Mouse (Mus musculus) intestine, embryonic 16.5 days (tissue): ENCODE measurements around the gene Sel1l3. TPM values are rescaled to one million over a fixed set of nuclear protein-coding genes. Genes with fewer than 3 reads are reported as not detected.
A peak's percentile ranks its signal among the peaks of the same experiment; 100 is the strongest.

ENCODE experiments used
- ATAC-seq: fragments of 200-750 bp; cut with Nextera tagmentation; 2 replicates; pipeline ENCODE4 v1.8.0; 2017; ENCODE audit warnings: moderate TSS enrichment, moderate library complexity
- H3K27ac ChIP-seq: fragments of 300-500 bp; sonication (generic); 2 replicates; pipeline ENCODE4 v1.5.1; 2014; ENCODE audit warnings: mild to moderate bottlenecking, low read length
- H3K27me3 ChIP-seq: fragments of 300-500 bp; sonication (generic); replicated peaks from 2 replicates; pipeline ENCODE4 v1.6.1; 2014; ENCODE audit warnings: low read length, control low read depth, mixed read lengths; ENCODE audit not compliant: control insufficient read depth, insufficient read depth
- H3K36me3 ChIP-seq: fragments of 300-500 bp; sonication (generic); 2 replicates; pipeline ENCODE4 v1.6.1; 2014; ENCODE audit warnings: low read length, control low read depth; ENCODE audit not compliant: control insufficient read depth, insufficient read depth
- H3K4me1 ChIP-seq: fragments of 300-500 bp; sonication (generic); 2 replicates; pipeline ENCODE4 v1.6.1; 2014; ENCODE audit warnings: low read length, control low read depth, mixed read lengths; ENCODE audit not compliant: control insufficient read depth, insufficient read depth
- H3K4me2 ChIP-seq: fragments of 300-500 bp; sonication (generic); 2 replicates; pipeline ENCODE4 v1.6.1; 2014; ENCODE audit warnings: low read depth, low read length, control low read depth
- H3K4me3 ChIP-seq: fragments of 300-500 bp; sonication (generic); 2 replicates; pipeline ENCODE4 v1.5.1; 2014; ENCODE audit warnings: mild to moderate bottlenecking, low read length
- H3K9ac ChIP-seq: fragments of 300-500 bp; sonication (generic); 2 replicates; pipeline ENCODE4 v1.6.1; 2014; ENCODE audit warnings: low read depth, low read length
- H3K9me3 ChIP-seq: fragments of 300-500 bp; sonication (generic); 2 replicates; pipeline ENCODE4 v1.6.1; 2016; ENCODE audit warnings: low read length, control low read depth; ENCODE audit not compliant: control insufficient read depth
- WGBS: fragments of 180-500 bp; shearing (Covaris S2); extraction: QIAGEN DNeasy Blood & Tissue Kit; methylation state at CpG from one replicate; pipeline ENCODE4 v1.1.7; 2014; 5-methylcytosine and 5-hydroxymethylcytosine counted together
- polyA plus RNA-seq: library from polyadenylated mRNA; unstranded; fragments of >200 nt; fragmentation: Nextera tagmentation; extraction: Ambion mirVana; gene quantifications from 2 replicates; pipeline ENCODE4 v1.2.1, GENCODE M21; 2015

Gene Sel1l3
- polyA plus RNA-seq, 1 experiment from 2014 or later, result 12.9 TPM

- no peaks in the 10 kb centered on the region for H3K9me3 ChIP-seq
- H3K27me3 ChIP-seq, result no peaks in the 10 kb centered on the region
- H3K27ac ChIP-seq, result no peak overlapping the region
- 56% methylated on average over 2 of the region's 2 CpGs for WGBS
- peaks cover 8% of the 10 kb centered on the region; the same call in 1 of the 2 replicates for H3K4me1 ChIP-seq
- no peak overlapping the region for H3K4me3 ChIP-seq
- ATAC-seq, result no peak
- no peak overlapping the region for H3K9ac ChIP-seq
- no peak overlapping the region for H3K4me2 ChIP-seq
- no peaks in the 10 kb centered on the region for H3K36me3 ChIP-seq
These were observed 25.1 kb downstream of the Sel1l3 start for GRCm38 (mm10) chr5:53188608-53189007.

DNA sequence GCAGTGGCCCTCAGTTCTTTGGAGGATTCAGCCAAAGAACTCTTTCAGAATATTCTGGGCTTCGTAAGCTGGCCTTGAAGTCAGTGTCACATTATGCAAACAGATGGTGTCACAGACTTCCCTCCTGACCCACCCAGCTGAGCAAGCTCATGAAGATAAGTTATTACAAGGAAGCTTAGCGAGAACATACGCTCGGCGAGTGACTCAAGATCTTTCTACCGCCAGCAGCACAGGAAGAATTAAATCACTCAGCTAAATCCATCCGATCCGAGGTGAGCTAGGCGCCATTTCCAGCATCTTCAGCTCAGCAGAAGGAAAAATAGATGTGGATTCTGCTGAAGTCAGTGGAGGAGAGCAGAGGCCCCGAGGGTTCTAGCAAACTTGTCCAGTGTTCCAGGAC lies 26.5 kb downstream of the Sel1l3 start:
- 0 out of 2 replicates have a peak, but pooled peaks cover 4% of the 10 kb centered on the region for H3K4me1 ChIP-seq
- no peaks in the 10 kb centered on the region for H3K36me3 ChIP-seq
- no peaks in the 10 kb centered on the region for H3K27me3 ChIP-seq
- WGBS, result 41% methylated on average over 10 of the region's 10 CpGs
- peak; percentile 83 for ATAC-seq
- H3K4me3 ChIP-seq, result no peak overlapping the region
- no peak overlapping the region for H3K4me2 ChIP-seq
- H3K9ac ChIP-seq, result no peak overlapping the region
- no peaks in the 10 kb centered on the region for H3K9me3 ChIP-seq
- H3K27ac ChIP-seq, result peak overlapping the region; percentile 52

DNA sequence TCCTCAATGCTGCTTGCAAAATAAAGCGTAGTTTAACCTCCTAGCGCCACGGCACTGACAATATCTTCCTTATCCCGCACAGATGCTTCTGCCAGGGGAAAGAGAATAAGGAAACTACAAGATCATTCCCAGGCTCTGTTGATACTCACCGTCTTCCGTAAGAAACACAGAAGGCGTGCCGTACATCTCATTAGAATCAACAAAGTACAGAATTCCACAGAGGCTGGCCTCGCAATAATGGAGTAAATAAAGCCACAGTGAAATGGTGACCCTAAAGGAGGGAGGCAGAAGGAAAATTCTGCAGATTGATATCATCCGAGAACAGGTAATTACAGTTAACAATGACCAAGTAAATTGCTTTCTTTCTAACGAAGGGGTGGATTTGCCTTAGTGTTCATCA lies 27.9 kb downstream of the Sel1l3 start:
- WGBS, result 59% methylated on average over 11 of the region's 11 CpGs
- Histone ChIP-seq H3K4me2 (no peak overlapping the region), H3K27ac (no peak overlapping the region), H3K4me3 (no peak overlapping the region), H3K4me1 (0 out of 2 replicates have a peak, but pooled peaks cover 4% of the 10 kb centered on the region), H3K36me3 (no peaks in the 10 kb centered on the region), H3K27me3 (no peaks in the 10 kb centered on the region), H3K9me3 (no peaks in the 10 kb centered on the region), H3K9ac (no peak overlapping the region)
- no peak for ATAC-seq

DNA sequence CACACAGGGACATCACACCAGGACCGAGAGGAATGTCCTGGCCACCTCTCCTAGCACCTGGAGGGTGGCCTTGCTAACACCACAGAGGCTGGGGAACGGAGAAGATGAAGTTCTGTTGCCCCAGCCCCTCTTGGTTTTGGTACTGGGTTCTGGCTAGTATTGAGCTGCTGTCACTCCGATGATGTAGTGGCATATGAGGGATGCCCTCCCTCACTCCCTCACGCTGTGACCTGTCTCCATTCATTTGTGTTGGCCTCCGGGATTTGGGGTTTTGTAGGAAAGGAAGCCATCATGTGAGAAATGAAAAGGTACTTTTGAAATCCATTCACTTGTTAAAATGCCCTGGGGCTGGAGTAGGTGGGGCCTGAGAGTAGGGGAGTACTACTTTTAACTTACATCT lies 33.8 kb downstream of the Sel1l3 start:
- Histone ChIP-seq H3K4me3 (no peak overlapping the region), H3K9me3 (no peaks in the 10 kb centered on the region), H3K27ac (no peak overlapping the region), H3K4me1 (no peaks in the 10 kb centered on the region), H3K9ac (no peak overlapping the region), H3K27me3 (no peaks in the 10 kb centered on the region), H3K4me2 (no peak overlapping the region), H3K36me3 (no peaks in the 10 kb centered on the region)
- no peak for ATAC-seq
- WGBS, result 93% methylated on average over 5 of the region's 5 CpGs

DNA sequence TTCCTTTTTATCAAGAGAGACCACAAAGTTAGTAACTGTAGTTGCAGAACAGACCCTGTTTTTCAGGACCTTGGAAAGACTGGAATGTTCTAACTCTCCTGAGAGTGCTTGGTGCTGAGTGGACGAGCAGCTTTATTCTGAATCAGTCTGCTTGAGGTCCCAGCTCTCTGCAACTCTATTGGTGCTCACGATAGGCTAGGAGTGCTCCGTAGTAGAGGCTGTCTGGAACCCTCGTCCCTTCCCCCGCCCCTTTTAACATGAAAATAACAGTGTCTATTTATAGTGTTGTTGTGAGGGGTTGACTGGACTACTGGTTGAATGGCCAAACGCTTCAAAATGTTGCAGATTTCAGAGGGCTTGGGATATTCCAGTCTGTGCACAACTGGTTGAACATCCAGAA lies 37.0 kb downstream of the Sel1l3 start:
- Histone ChIP-seq H3K27me3 (no peaks in the 10 kb centered on the region), H3K36me3 (no peaks in the 10 kb centered on the region), H3K4me2 (no peak overlapping the region), H3K27ac (no peak overlapping the region), H3K9me3 (no peaks in the 10 kb centered on the region), H3K4me3 (no peak overlapping the region), H3K9ac (no peak overlapping the region), H3K4me1 (no peaks in the 10 kb centered on the region)
- no peak for ATAC-seq
- 68% methylated on average over 6 of the region's 6 CpGs for WGBS

DNA sequence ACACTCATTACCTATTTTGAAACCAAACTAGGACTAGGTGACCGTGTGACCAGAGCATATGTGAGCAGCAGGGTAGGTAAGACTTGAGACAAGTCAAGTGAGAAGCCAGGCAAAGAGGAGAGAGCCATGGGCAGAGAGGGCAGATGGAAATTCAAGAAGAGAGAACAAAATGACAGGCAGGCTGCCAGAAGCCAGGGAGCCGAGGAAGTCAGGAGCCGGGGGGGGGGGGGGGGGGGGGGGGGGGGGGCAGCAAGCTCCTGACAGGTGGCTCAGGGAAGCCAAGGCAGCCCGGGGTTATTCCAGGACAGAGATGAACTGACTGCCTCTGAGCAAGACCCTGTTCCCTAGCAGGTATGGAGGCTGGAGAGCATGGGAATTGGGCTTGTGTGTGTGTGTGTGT lies 37.7 kb downstream of the Sel1l3 start:
- H3K4me1 ChIP-seq, result no peaks in the 10 kb centered on the region
- no peaks in the 10 kb centered on the region for H3K36me3 ChIP-seq
- H3K9ac ChIP-seq, result no peak overlapping the region
- no peak overlapping the region for H3K4me3 ChIP-seq
- ATAC-seq, result no peak
- H3K27ac ChIP-seq, result no peak overlapping the region
- H3K27me3 ChIP-seq, result no peaks in the 10 kb centered on the region
- H3K4me2 ChIP-seq, result no peak overlapping the region
- H3K9me3 ChIP-seq, result no peaks in the 10 kb centered on the region
- 70% methylated on average over 2 of the region's 4 CpGs for WGBS

GRCm38 (mm10) chr5:53175195-53175594 lies 38.5 kb downstream of the Sel1l3 start:
- Histone ChIP-seq H3K27ac (no peak overlapping the region), H3K4me3 (no peak overlapping the region), H3K4me2 (no peak overlapping the region), H3K9ac (no peak overlapping the region), H3K36me3 (no peaks in the 10 kb centered on the region), H3K27me3 (no peaks in the 10 kb centered on the region), H3K9me3 (no peaks in the 10 kb centered on the region), H3K4me1 (no peaks in the 10 kb centered on the region)
- WGBS, result 74% methylated on average over 3 of the region's 3 CpGs
- ATAC-seq, result no peak

- H3K4me2 ChIP-seq, result no peak overlapping the region
- H3K9ac ChIP-seq, result no peak overlapping the region
- no peak overlapping the region for H3K27ac ChIP-seq
- no peaks in the 10 kb centered on the region for H3K27me3 ChIP-seq
- no peak overlapping the region for H3K4me3 ChIP-seq
- no peaks in the 10 kb centered on the region for H3K36me3 ChIP-seq
- 79% methylated on average over 12 of the region's 12 CpGs for WGBS
- no peak for ATAC-seq
- H3K4me1 ChIP-seq, result no peaks in the 10 kb centered on the region
- H3K9me3 ChIP-seq, result no peaks in the 10 kb centered on the region
These were observed 39.3 kb downstream of the Sel1l3 start for GRCm38 (mm10) chr5:53174461-53174860.

DNA sequence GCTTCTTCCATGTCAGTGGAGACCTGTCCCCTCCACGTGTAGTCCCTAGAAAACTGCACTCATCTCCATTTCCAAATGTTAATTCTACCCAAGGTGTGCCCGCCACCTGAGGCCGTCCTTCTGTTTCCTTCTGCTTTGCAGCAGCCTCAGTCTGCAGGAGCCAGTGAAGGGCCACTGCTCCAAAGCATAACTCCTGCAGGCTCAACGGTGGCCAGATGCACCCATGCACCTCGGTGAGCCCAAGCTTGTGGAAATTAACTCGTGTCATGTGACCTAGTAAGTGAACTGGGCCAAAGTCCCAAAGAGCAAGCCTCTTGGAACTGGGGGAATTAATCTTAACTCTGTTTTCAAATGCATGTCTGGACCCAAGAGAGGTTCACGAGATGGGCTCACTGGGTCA lies 40.8 kb downstream of the Sel1l3 start:
- no peaks in the 10 kb centered on the region for H3K9me3 ChIP-seq

DNA sequence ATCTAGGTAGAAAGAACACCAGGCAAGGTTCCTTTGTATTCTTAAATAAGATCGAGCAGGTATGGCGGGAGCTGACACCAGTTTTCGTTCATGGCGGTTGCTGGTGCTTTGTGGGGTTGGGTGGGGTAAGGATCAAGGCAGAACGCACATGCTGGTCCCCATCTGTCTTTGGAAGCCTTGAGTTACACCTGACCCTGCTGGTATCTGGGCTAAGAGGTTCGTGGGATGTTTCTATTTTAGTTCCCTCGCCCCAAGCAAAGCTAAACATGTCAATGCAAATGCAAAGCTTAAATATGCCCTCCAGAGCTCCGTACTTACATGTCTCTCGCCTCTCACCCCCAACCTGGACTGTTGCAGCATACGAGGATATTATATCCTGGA lies 41.5 kb downstream of the Sel1l3 start:
- Histone ChIP-seq H3K9me3 (no peaks in the 10 kb centered on the region), H3K27me3 (no peaks in the 10 kb centered on the region), H3K4me3 (no peak overlapping the region), H3K27ac (no peak overlapping the region), H3K4me1 (no peaks in the 10 kb centered on the region), H3K36me3 (no peaks in the 10 kb centered on the region), H3K4me2 (no peak overlapping the region), H3K9ac (no peak overlapping the region)
- no peak for ATAC-seq
- WGBS, result 84% methylated on average over 10 of the region's 10 CpGs

More for the DNA sequence above, 40.8 kb downstream of the Sel1l3 start:
- ATAC-seq, result peak; percentile 81
- Histone ChIP-seq H3K9ac (no peak overlapping the region), H3K27ac (no peak overlapping the region), H3K4me1 (no peaks in the 10 kb centered on the region), H3K4me3 (no peak overlapping the region), H3K4me2 (no peak overlapping the region), H3K36me3 (no peaks in the 10 kb centered on the region), H3K27me3 (no peaks in the 10 kb centered on the region)
- WGBS, result 73% methylated on average over 7 of the region's 7 CpGs
